Mouse (Mus musculus) liver, adult 2 months (tissue): ENCODE data around the gene Rhoh. TPM values are rescaled to one million over a fixed set of nuclear protein-coding genes. Genes with fewer than 3 reads are reported as not detected.
A peak's percentile ranks its signal among the peaks of the same experiment; 100 is the strongest.

Experiments used
- DNase-seq: peaks from one replicate; pipeline ENCODE4 v3.0.0-alpha.2; 2011; ENCODE audit warnings: low read depth, low spot score; ENCODE audit errors: extremely low read depth
- H3K27ac ChIP-seq: fragments of 200-500 bp; replicated peaks from 2 replicates; pipeline ENCODE4 v1.5.1; 2012; ENCODE audit warnings: low read depth, mild to moderate bottlenecking, control low read depth, inconsistent platforms, low read length; ENCODE audit not compliant: insufficient read depth
- H3K27me3 ChIP-seq: fragments of 200-500 bp; 2 replicates; pipeline ENCODE4 v1.6.1; 2012; ENCODE audit warnings: mild to moderate bottlenecking, moderate library complexity, low read length, inconsistent platforms; ENCODE audit not compliant: control insufficient read depth, insufficient read depth
- H3K36me3 ChIP-seq: fragments of 200-500 bp; 2 replicates; pipeline ENCODE4 v1.6.1; 2012; ENCODE audit warnings: low read length, inconsistent platforms; ENCODE audit not compliant: control insufficient read depth, insufficient read depth
- H3K4me1 ChIP-seq: fragments of 200-500 bp; 2 replicates; pipeline ENCODE4 v1.6.1; 2011; ENCODE audit warnings: low read length; ENCODE audit not compliant: control insufficient read depth, insufficient read depth
- H3K4me3 ChIP-seq: fragments of 200-500 bp; 2 replicates; pipeline ENCODE4 v1.5.1; 2011; ENCODE audit warnings: low read depth, mild to moderate bottlenecking, control low read depth, low read length, moderate library complexity; ENCODE audit not compliant: insufficient read depth
- H3K79me2 ChIP-seq: fragments of 200-500 bp; 2 replicates; pipeline ENCODE4 v1.6.1; 2012; ENCODE audit warnings: inconsistent platforms, mild to moderate bottlenecking, low read length, moderate library complexity; ENCODE audit not compliant: control insufficient read depth, insufficient read depth
- H3K9ac ChIP-seq: fragments of 200-500 bp; 2 replicates; pipeline ENCODE4 v1.6.1; 2012; ENCODE audit warnings: low read depth, mild to moderate bottlenecking, control low read depth, inconsistent platforms, low read length
- CTCF ChIP-seq: fragments of 200-500 bp; IDR thresholded peaks from 2 replicates; pipeline ENCODE4 v1.5.1; 2011; ENCODE audit warnings: low read depth, low read length, control low read depth
- POLR2A ChIP-seq: fragments of 200-500 bp; IDR thresholded peaks from 2 replicates; pipeline ENCODE4 v1.6.1; 2011; ENCODE audit warnings: low read length, control low read depth; ENCODE audit not compliant: insufficient read depth; ENCODE audit errors: extremely low read depth
- WGBS: fragments of 180-500 bp; shearing (Covaris S2); methylation state at CpG from one replicate; pipeline ENCODE4 v1.1.7; 2018; 5-methylcytosine and 5-hydroxymethylcytosine counted together
- polyA plus RNA-seq: library from polyadenylated mRNA; depleted of rRNA; stranded (reverse); fragments of >200 nt; gene quantifications from 2 replicates; pipeline ENCODE4 v1.2.3, GENCODE M21; 2012; rRNA removed
- total RNA-seq: library from RNA; depleted of rRNA; stranded (reverse); fragments of >200 nt; gene quantifications from 2 replicates; pipeline ENCODE4 v1.2.3, GENCODE M21; 2014; rRNA removed

The Rhoh gene
- 1.2 TPM in 2 replicates for total RNA-seq
- polyA plus RNA-seq = 0.20 and 0.22 TPM in 2 replicates

GRCm38 (mm10) chr5:65861154-65861944 is at the start of gene Rhoh:
Gene Rhoh, plus strand, starts transcription at chr5:65861213.
- Histone ChIP-seq H3K4me3 (no peak within 1 kb of the TSS), H3K27ac (no peak within 1 kb of the TSS)
- no peak for TF ChIP-seq POLR2A
- no peak for TF ChIP-seq CTCF

DNA sequence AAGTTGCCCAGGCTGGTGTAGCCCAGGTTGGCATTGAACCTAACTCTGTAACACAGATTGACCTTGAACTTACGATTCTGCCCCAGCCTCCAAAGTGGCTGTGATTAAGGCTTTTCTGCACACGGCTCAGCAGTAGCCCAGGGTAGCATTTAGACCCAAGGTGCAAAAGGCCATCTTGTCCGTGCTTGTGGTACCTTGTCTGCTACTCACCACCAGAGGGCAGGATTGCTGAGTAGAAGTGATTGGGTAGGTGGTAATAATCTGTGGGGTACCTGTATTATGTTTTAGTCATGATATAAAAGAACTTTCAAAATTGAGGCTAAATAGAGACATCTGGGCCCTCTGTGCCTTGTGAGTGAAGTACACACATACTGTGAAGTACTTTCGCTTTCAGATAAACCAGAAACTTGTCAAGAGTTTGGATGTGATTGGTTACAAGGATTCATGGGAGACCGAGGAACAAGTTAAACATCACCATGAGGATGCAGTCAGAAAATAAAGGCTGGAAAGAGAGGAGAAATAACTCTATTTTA is 37.3 kb upstream of the Rhoh start:
- H3K36me3 ChIP-seq = peaks cover 28% of the 10 kb centered on the region
- no peaks in the 10 kb centered on the region for H3K27me3 ChIP-seq
- no peaks in the 10 kb centered on the region for H3K79me2 ChIP-seq
- 56% methylated on average over 5 of the region's 5 CpGs for WGBS
- H3K9ac ChIP-seq = no peak overlapping the region
- TF ChIP-seq POLR2A (no peak), CTCF (peak; percentile 66)
- H3K4me3 ChIP-seq = no peak overlapping the region
- peak; percentile 46 for DNase-seq
- no peak overlapping the region for H3K27ac ChIP-seq
- H3K4me1 ChIP-seq = no peaks in the 10 kb centered on the region

More at GRCm38 (mm10) chr5:65861154-65861944, at the start of gene Rhoh:
- Histone ChIP-seq H3K9ac (no peak within 1 kb of the TSS), H3K27me3 (no peaks in the 10 kb centered on the region), H3K4me1 (no peaks in the 10 kb centered on the region), H3K36me3 (no peaks in the 10 kb centered on the region), H3K79me2 (no peaks in the 10 kb centered on the region)
- 70% methylated on average over 10 of the region's 10 CpGs for WGBS
- DNase-seq = no peak

GRCm38 (mm10) chr5:65826476-65826875 is 34.5 kb upstream of the Rhoh start:
- Histone ChIP-seq H3K4me3 (no peak overlapping the region), H3K27ac (no peak overlapping the region), H3K79me2 (no peaks in the 10 kb centered on the region), H3K36me3 (peaks cover 28% of the 10 kb centered on the region), H3K9ac (no peak overlapping the region), H3K4me1 (no peaks in the 10 kb centered on the region), H3K27me3 (no peaks in the 10 kb centered on the region)
- TF ChIP-seq CTCF (no peak), POLR2A (no peak)
- 92% methylated on average over 4 of the region's 4 CpGs for WGBS
- no peak for DNase-seq

GRCm38 (mm10) chr5:65827102-65827501 is 33.9 kb upstream of the Rhoh start:
- no peak overlapping the region for H3K9ac ChIP-seq
- H3K27me3 ChIP-seq = no peaks in the 10 kb centered on the region
- no peak for DNase-seq
- no peak overlapping the region for H3K27ac ChIP-seq
- peaks cover 25% of the 10 kb centered on the region for H3K36me3 ChIP-seq
- H3K79me2 ChIP-seq = no peaks in the 10 kb centered on the region
- no peak overlapping the region for H3K4me3 ChIP-seq
- 93% methylated on average over 8 of the region's 8 CpGs for WGBS
- H3K4me1 ChIP-seq = no peaks in the 10 kb centered on the region
- TF ChIP-seq POLR2A = no peak
- no peak for TF ChIP-seq CTCF

DNA sequence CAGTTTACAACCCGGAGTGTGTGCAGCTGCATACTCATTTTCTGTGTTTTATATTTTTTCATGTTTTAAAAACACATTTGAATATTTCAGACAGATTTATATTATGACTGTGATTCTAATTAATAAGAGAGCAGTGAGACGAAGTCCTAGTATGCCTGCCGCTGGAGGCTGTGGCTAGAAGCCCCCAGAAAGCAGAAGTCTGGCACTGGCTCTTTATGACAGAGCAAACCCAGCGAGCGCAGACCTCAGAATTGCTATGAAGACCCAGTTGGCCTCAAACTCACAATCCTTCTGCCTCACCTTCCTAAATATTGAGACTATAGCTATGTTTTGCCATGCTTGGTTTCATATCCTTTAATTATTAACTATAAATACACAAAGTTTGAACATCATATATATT is 32.8 kb upstream of the Rhoh start:
- no peaks in the 10 kb centered on the region for H3K27me3 ChIP-seq
- no peaks in the 10 kb centered on the region for H3K79me2 ChIP-seq
- no peak overlapping the region for H3K27ac ChIP-seq
- no peak overlapping the region for H3K4me3 ChIP-seq
- no peak overlapping the region for H3K9ac ChIP-seq
- 95% methylated on average over 5 of the region's 5 CpGs for WGBS
- no peak for DNase-seq
- H3K4me1 ChIP-seq = no peaks in the 10 kb centered on the region
- TF ChIP-seq CTCF (no peak), POLR2A (no peak)
- H3K36me3 ChIP-seq = peaks cover 23% of the 10 kb centered on the region

- no peak for DNase-seq
- Histone ChIP-seq H3K79me2 (no peaks in the 10 kb centered on the region), H3K4me1 (no peaks in the 10 kb centered on the region), H3K27ac (no peak overlapping the region), H3K36me3 (peaks cover 23% of the 10 kb centered on the region), H3K27me3 (no peaks in the 10 kb centered on the region), H3K4me3 (no peak overlapping the region), H3K9ac (no peak overlapping the region)
- TF ChIP-seq CTCF = no peak
- TF ChIP-seq POLR2A = no peak
- 84% methylated on average over 2 of the region's 2 CpGs for WGBS
These were observed 32.0 kb upstream of the Rhoh start for GRCm38 (mm10) chr5:65829059-65829458.
